Mouse (Mus musculus): ENCODE data around the gene Slc35e2. TPM values are rescaled to one million over a fixed set of nuclear protein-coding genes. Genes with fewer than 3 reads are reported as not detected.
"Not testable (repeated sequence)": the region's sequence is repeated elsewhere in the genome, so short reads cannot be mapped to it uniquely, and the experiment has no call there.

Slc35e2 gene
- polyA plus RNA-seq, 1 experiment from 2014 or later, result 5.6 TPM

DNA sequence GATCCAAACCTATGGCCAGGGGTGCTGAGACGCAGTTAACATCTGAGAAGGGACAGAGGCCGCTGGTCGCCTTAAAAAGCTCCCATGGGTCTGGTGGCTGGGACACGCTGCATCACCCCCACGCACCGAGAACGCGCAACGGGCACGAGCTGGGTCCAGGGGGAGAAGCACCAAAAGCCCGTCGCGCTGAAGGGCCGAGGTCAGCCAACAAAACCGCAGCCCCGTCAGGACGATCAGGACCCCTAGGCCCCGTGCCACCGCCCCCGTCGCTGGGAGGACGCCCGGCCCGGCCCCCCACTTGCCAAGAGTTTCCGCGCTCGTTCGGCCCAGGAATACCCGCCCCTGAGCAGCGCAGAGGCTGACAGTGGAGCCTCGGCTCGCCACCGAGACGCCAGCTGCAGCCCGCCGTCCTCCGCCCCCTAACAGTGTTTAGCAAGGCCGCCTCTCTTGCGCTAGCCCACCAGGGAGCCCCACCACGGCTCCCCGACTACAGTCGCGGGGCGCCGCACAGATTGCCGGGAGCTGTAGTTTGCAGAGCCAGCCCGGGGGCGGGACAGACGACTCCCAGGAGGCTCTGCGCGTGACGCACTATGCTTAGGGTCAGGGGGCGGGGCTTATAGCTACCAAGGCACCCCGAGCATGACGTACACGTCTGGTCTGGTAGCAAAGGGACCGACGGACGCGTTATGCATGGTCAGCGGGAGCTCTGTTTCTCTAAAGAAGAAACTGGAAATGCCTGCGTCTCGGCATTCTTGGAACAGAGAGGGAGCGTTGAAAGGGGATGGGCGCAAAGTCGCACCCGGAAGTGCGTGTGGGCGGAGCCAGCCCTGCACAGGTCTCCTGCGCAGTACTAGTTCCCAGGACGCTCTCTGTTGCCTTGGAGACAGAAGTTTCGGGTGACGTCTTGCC lies 67.7 kb downstream of the Slc35e2 start, which contains the start of gene Mib2:
Gene Mib2 (minus strand): TSS at position 510 of the 909 bp plus-strand sequence.
- WGBS (ENCODE audit: insufficient replicate concordance), result 2% methylated on average over 73 of the region's 73 CpGs
- Histone ChIP-seq H3K27me3 (ENCODE audit: insufficient read depth, low read length) (0 out of 2 replicates have a peak, but pooled peaks cover 2% of the 10 kb centered on the region), H3K4me2 (ENCODE audit: low read depth, low read length) (peak within 1 kb of the TSS; percentile 89), H3K4me3 (ENCODE audit: low read depth, low read length) (peak within 1 kb of the TSS; percentile 100), H3K4me1 (ENCODE audit: insufficient read depth) (peaks cover 9% of the 10 kb centered on the region), H3K27ac (ENCODE audit: low read depth) (peak within 1 kb of the TSS; percentile 80), H3K9me3 (ENCODE audit: low read length) (no peaks in the 10 kb centered on the region), H3K36me3 (replicated peaks; ENCODE audit: insufficient read depth, low read length) (0 out of 2 replicates have a peak, but pooled peaks cover 5% of the 10 kb centered on the region), H3K9ac (replicated peaks) (peak within 1 kb of the TSS; percentile 88)
- TF ChIP-seq EP300 (IDR thresholded peaks at IDR 0.05; ENCODE audit: low read depth), result no peak
- TF ChIP-seq CTCF (IDR thresholded peaks at IDR 0.05; ENCODE audit: low read depth), result no peak
- DNase-seq (peak; percentile 97), ATAC-seq (peak; percentile 99)

- no peak overlapping the region for H3K27ac ChIP-seq (ENCODE audit: low read depth)
- peak overlapping the region; percentile 89 for H3K4me2 ChIP-seq (ENCODE audit: low read depth, low read length)
- H3K9me3 ChIP-seq (ENCODE audit: low read length), result no peaks in the 10 kb centered on the region
- peak overlapping the region; percentile 100 for H3K4me3 ChIP-seq (ENCODE audit: low read depth, low read length)
- no peak for TF ChIP-seq EP300 (IDR thresholded peaks at IDR 0.05; ENCODE audit: low read depth)
- TF ChIP-seq CTCF (IDR thresholded peaks at IDR 0.05; ENCODE audit: low read depth), result no peak
- 0 out of 2 replicates have a peak, but pooled peaks cover 2% of the 10 kb centered on the region for H3K27me3 ChIP-seq (ENCODE audit: insufficient read depth, low read length)
- H3K36me3 ChIP-seq (replicated peaks; ENCODE audit: insufficient read depth, low read length), result 0 out of 2 replicates have a peak, but pooled peaks cover 5% of the 10 kb centered on the region
- peaks cover 9% of the 10 kb centered on the region for H3K4me1 ChIP-seq (ENCODE audit: insufficient read depth)
- H3K9ac ChIP-seq (replicated peaks), result peak overlapping the region; percentile 88; the same call in 1 of the 2 replicates
- ATAC-seq, result peak; percentile 2; the same call in 1 of the 2 replicates
- WGBS (ENCODE audit: insufficient replicate concordance), result 2% methylated on average over 8 of the region's 8 CpGs
- no peak for DNase-seq
Measured at GRCm38 (mm10) chr4:155669598-155670075, 68.4 kb downstream of the Slc35e2 start.

DNA sequence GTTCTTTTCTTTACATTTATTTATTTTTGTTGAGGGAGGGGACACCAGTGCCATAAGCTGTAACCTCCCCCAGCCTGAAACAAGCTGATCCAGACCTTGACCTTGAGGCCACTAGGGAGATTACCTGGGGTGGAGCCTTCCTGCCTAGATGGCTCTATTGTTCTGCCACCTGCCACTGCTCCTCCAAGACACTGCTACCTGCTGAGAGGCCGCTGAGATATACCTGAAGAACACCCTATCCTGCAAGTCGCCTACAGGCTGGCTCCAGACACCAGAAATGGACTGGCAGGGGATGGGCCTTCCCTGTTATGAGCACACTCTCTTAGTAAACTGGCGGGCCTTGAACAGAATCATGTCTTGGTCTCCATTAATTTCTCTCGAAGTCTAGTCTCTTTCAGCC lies 69.0 kb downstream of the Slc35e2 start:
- DNase-seq; H3K4me1 ChIP-seq (ENCODE audit: insufficient read depth); H3K27ac ChIP-seq (ENCODE audit: low read depth); H3K4me2 ChIP-seq (ENCODE audit: low read depth, low read length); H3K4me3 ChIP-seq (ENCODE audit: low read depth, low read length); H3K9ac ChIP-seq (replicated peaks); H3K36me3 ChIP-seq (replicated peaks; ENCODE audit: insufficient read depth, low read length); H3K9me3 ChIP-seq (ENCODE audit: low read length); H3K27me3 ChIP-seq (ENCODE audit: insufficient read depth, low read length); ATAC-seq: not testable (repeated sequence)
- 70% methylated on average over 4 of the region's 4 CpGs for WGBS (ENCODE audit: insufficient replicate concordance)

DNA sequence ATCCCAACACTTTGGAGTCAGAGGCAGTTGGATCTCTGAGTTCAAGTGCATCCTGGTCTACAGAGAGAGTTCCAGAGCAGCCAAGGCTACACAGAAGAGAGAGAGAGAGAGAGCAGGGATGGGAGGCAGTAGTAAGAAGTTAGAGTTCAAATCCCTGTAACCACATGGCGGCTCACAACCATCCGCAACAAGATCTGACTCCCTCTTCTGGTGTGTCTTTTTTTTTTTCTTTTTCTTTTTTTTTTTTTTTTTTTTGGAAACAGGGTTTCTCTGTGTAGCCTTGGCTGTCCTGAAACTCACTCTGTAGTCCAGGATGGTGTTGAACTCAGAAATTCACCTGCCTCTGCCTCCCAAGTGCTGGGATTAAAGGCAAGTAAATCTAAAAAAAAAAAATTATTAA lies 70.9 kb downstream of the Slc35e2 start:
- H3K36me3 ChIP-seq (replicated peaks; ENCODE audit: insufficient read depth, low read length), result no peaks in the 10 kb centered on the region
- ATAC-seq (no peak), DNase-seq (no peak)
- no peak overlapping the region for H3K4me3 ChIP-seq (ENCODE audit: low read depth, low read length)
- H3K27me3 ChIP-seq (ENCODE audit: insufficient read depth, low read length), result 0 out of 2 replicates have a peak, but pooled peaks cover 2% of the 10 kb centered on the region
- H3K4me2 ChIP-seq (ENCODE audit: low read depth, low read length), result no peak overlapping the region
- H3K9me3 ChIP-seq (ENCODE audit: low read length), result no peaks in the 10 kb centered on the region
- no peak overlapping the region for H3K27ac ChIP-seq (ENCODE audit: low read depth)
- WGBS (ENCODE audit: insufficient replicate concordance), result 56% methylated on average over 2 of the region's 2 CpGs
- TF ChIP-seq EP300 (IDR thresholded peaks at IDR 0.05; ENCODE audit: low read depth), result no peak
- no peak for TF ChIP-seq CTCF (IDR thresholded peaks at IDR 0.05; ENCODE audit: low read depth)
- peaks cover 9% of the 10 kb centered on the region for H3K4me1 ChIP-seq (ENCODE audit: insufficient read depth)
- no peak overlapping the region for H3K9ac ChIP-seq (replicated peaks)

Other genes starting within 250 kb of the Slc35e2 start
- gene Prkcz, start 240.1 kb upstream of the Slc35e2 start, polyA plus RNA-seq (2015; fragmentation: Nextera tagmentation; extraction: Ambion mirVana), result 3.0 TPM in 2 replicates
- gene Gabrd, start 203.3 kb upstream of the Slc35e2 start, polyA plus RNA-seq (2015; fragmentation: Nextera tagmentation; extraction: Ambion mirVana), result 0.07 TPM in 1 of 2 replicates, not detected in the other
- gene Cfap74, start 192.2 kb upstream of the Slc35e2 start, polyA plus RNA-seq (2015; fragmentation: Nextera tagmentation; extraction: Ambion mirVana), result 0.07 TPM in 1 of 2 replicates, not detected in the other
- 0.15 and 2.0 TPM in 2 replicates for gene Tmem52, start 132.3 kb upstream of the Slc35e2 start, polyA plus RNA-seq (2015; fragmentation: Nextera tagmentation; extraction: Ambion mirVana)
- gene Gnb1, start 110.1 kb upstream of the Slc35e2 start, polyA plus RNA-seq (2015; fragmentation: Nextera tagmentation; extraction: Ambion mirVana), result 80.9 and 88.4 TPM in 2 replicates
- 50.1 and 55.5 TPM in 2 replicates for gene Nadk, start 39.0 kb upstream of the Slc35e2 start, polyA plus RNA-seq (2015; fragmentation: Nextera tagmentation; extraction: Ambion mirVana)
- 22.8 and 24.9 TPM in 2 replicates for gene Cdk11b, start 23.4 kb downstream of the Slc35e2 start, polyA plus RNA-seq (2015; fragmentation: Nextera tagmentation; extraction: Ambion mirVana)
- not detected in 2 replicates for gene Gm10563, start 44.0 kb downstream of the Slc35e2 start, polyA plus RNA-seq (2015; fragmentation: Nextera tagmentation; extraction: Ambion mirVana)
- 5.9 and 6.8 TPM in 2 replicates for gene Mmp23, start 52.0 kb downstream of the Slc35e2 start, polyA plus RNA-seq (2015; fragmentation: Nextera tagmentation; extraction: Ambion mirVana)
- 3.4 and 4.3 TPM in 2 replicates for gene Mib2, start 67.8 kb downstream of the Slc35e2 start, polyA plus RNA-seq (2015; fragmentation: Nextera tagmentation; extraction: Ambion mirVana)
- gene Fndc10, start 92.9 kb downstream of the Slc35e2 start, polyA plus RNA-seq (2015; fragmentation: Nextera tagmentation; extraction: Ambion mirVana), result 0.27 and 0.41 TPM in 2 replicates
- gene Ssu72, start 103.4 kb downstream of the Slc35e2 start, polyA plus RNA-seq (2015; fragmentation: Nextera tagmentation; extraction: Ambion mirVana), result 66.6 and 66.9 TPM in 2 replicates
- gene Tmem240, start 133.4 kb downstream of the Slc35e2 start, polyA plus RNA-seq (2015; fragmentation: Nextera tagmentation; extraction: Ambion mirVana), result 0.02 and 0.06 TPM in 2 replicates
- 44.7 and 45.0 TPM in 2 replicates for gene Atad3a, start 159.7 kb downstream of the Slc35e2 start, polyA plus RNA-seq (2015; fragmentation: Nextera tagmentation; extraction: Ambion mirVana)
- 0.25 and 0.28 TPM in 2 replicates for gene Vwa1, start 173.3 kb downstream of the Slc35e2 start, polyA plus RNA-seq (2015; fragmentation: Nextera tagmentation; extraction: Ambion mirVana)
- gene Tmem88b, start 184.5 kb downstream of the Slc35e2 start, polyA plus RNA-seq (2015; fragmentation: Nextera tagmentation; extraction: Ambion mirVana), result 0.21 and 0.40 TPM in 2 replicates
- gene Ankrd65, start 189.0 kb downstream of the Slc35e2 start, polyA plus RNA-seq (2015; fragmentation: Nextera tagmentation; extraction: Ambion mirVana), result 0.34 and 0.46 TPM in 2 replicates
- gene Mrpl20, start 201.5 kb downstream of the Slc35e2 start, polyA plus RNA-seq (2015; fragmentation: Nextera tagmentation; extraction: Ambion mirVana), result 167 and 171 TPM in 2 replicates
- gene Ccnl2, start 211.1 kb downstream of the Slc35e2 start, polyA plus RNA-seq (2015; fragmentation: Nextera tagmentation; extraction: Ambion mirVana), result 47.7 and 52.5 TPM in 2 replicates
- gene Aurkaip1, start 229.9 kb downstream of the Slc35e2 start, polyA plus RNA-seq (2015; fragmentation: Nextera tagmentation; extraction: Ambion mirVana), result 89.9 and 92.7 TPM in 2 replicates
- gene Mxra8, start 238.3 kb downstream of the Slc35e2 start, polyA plus RNA-seq (2015; fragmentation: Nextera tagmentation; extraction: Ambion mirVana), result 13.7 and 14.4 TPM in 2 replicates
- 5.1 and 5.7 TPM in 2 replicates for gene Dvl1, start 246.0 kb downstream of the Slc35e2 start, polyA plus RNA-seq (2015; fragmentation: Nextera tagmentation; extraction: Ambion mirVana)

Measured in liver, postnatal 0 days (tissue).